Mouse (Mus musculus) frontal cortex, postnatal 25 days (tissue): ENCODE results near the gene Lrrc8c.
A peak's percentile ranks its signal among the peaks of the same experiment; 100 is the strongest.

Source experiments
- DNase-seq, 2 experiments: peaks; one replicate each; pipeline ENCODE4 v3.0.0; 2022; ENCODE audit warnings: low spot score in 2 of 2

The Lrrc8c gene

DNA sequence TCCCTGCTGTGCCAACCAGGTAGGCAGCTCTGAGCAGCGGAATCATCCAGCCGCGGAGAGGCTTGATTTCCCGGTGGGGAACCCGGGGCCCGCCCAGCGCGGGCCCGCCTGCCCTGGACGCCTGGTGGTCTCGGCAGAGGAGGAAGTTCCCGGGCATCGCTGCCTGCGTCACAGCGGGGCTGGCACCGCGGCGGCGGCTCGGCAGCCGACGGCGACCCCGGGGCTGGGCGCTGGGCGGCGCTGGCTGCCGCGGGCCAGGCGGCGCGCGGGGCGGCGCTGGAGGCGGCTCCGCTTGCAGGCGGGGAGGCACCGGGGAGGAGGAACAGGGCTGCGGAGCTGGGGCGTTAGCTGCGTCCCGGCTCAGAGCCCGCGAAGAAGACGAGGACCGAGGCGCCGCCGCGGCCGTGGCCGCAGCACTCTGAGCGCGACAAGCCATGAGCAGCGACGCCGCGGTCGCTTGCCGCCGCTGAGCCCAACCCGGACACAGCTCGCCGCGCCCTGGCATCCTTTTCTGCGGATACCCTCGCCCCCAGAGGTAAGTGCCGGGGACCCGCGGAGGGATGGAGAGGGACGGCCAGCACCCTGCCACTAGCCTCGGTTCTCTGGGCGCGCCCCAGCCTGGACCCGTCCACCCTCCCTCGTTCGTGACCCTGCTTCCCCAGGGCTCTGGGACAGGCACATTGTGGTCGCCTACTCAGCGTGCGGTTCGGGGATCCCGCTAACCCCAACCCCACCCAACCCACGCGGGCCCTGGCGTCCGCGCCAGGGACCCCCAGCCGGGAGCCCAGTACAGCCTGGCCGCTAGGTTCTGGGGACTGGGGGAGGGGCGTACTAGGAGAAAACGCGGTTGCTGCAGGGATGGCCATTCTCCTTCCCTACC is at the start of gene Lrrc8c:
TSS of gene Lrrc8c (plus strand) at position 293 of the 880 bp plus-strand sequence.
- DNase-seq: peak; percentile 67 to 73

DNA sequence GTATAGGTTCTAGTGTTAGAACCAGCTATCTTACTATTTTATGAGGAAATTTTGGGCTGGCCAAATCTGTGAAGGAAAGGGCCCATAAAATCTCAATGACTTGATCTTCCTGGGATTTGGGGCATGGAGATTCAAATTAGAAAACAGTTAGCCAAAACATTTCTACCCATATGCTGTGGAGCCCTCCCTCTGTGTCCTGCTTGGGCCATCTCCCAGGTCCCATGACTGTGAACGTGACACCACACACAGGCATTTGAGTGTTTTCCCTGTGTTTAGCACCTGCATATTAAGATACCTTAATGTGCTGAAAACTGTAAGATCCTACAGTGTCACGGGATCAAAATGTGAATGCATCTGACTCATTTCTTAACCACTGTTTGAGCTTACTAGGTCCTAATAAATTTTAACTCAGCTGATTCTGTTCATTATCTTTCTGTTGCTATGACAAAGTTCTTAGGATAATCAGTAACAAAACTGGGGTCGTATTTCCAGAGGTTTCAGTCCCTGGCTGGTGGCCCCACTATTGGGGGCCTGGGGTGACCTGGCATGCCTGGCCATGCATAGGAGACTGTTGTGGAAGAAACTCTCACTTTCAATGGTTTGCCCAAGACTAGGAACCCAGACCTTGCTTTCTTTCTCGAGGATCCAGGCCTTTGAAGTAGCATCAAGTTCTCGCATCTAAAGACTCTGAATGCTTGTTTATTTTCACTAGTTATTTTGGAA is 46.0 kb upstream of the Lrrc8c start:
- no peak for DNase-seq

DNA sequence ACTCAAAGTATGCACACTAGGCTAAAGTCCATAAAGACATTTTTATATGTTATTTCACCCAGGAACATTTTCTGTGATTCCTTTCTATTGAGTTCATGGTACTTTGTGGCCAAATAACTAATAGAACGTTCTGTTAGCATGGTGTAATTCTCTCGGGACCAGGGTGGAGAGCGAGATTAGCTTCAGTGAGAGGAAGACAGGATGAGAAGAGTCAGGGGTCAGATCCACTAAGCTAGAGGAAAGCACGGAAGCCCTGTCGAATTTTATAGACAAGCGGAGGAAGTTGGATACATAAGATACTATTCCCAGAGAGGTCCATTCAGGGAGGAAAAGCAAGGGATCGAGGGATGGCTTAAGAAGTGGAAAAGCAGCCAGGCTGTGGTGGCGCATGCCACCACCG is 41.7 kb upstream of the Lrrc8c start:
- no peak for DNase-seq

DNA sequence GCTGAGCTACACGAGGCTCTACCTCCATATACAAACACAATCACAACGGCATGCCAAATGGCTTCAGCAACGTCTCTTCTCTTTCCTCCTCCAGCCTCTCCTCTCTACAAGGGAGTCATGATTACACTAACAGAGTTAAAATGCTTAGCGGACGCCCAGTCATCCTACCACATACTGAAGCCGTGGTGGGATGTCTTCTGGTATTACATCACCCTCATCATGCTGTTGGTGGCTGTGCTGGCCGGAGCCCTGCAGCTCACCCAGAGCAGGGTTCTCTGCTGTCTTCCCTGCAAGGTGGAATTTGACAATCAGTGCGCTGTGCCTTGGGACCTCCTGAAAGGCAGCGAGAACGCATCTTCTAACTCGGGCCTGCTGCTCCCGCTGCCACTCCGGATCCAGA is 39.5 kb upstream of the Lrrc8c start:
- no peak for DNase-seq

DNA sequence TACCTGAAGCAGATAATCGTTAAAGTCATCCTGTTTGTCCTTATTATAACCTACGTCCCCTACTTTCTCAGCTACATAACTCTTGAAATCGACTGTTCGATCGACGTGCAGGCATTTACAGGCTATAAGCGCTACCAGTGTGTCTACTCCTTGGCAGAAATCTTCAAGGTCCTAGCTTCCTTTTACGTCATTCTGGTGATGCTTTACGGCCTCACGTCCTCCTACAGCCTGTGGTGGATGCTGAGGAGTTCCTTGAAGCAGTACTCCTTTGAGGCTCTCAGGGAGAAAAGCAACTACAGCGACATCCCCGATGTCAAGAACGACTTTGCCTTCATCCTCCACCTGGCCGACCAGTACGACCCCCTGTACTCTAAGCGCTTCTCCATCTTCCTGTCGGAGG is 38.6 kb upstream of the Lrrc8c start:
- DNase-seq: no peak

DNA sequence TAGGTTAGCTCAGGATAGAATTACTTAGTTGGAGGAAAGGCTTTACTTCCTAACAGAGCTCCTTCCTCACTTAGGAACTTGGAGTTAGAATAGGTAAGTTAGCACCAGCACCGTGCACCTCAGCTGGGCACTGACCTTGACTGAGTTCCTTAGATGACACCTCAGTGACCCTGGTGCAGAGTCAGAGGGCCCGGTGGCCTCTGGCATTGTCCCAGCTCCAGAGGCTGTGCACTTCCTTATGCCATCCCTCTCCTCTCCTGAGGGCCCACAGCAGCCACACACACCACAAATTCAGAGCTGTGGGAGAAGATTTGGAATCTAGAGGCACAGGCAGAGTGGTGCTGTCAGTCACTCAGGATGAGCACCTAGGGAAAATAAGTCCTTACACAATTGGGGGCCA is 35.6 kb upstream of the Lrrc8c start:
- no peak for DNase-seq

DNA sequence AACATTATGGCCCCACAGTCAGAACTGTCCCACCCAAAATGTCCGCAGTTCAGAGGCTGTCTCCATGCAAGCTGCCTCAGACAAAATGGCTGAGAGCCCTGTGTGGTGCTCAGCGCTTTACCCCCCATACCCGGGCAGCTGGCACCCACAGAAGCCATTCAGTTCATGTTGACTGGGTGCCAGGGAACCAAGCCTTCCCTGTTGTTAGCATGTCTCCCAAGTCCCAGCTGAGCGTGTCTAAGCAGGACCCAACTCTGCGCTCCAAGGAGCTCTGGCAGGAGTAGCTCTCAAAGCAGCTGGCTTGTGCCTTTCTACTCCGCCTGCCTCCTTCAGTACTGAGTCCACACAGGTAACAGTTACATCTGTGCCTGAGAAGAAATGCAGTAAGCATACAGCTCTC is 34.9 kb upstream of the Lrrc8c start:
- no peak for DNase-seq

DNA sequence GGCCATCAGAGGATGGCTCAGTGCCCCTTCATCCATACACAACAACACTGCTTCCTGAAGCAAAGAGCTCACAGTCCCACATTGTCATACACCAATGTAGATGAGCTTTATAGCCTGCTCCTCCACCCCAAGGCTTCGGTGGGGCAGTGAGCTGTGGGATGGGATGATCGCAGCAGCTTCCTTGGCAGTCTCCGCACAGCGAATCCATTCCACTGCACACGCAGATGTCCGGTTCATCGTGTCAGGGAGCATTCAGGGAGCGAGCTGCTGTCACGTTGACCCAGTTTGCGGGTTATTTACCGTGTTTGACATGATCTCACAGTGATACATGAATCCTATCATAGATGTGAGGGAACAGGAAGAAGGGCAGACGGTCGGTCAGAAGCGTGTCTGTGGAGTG is 34.3 kb upstream of the Lrrc8c start:
- no peak for DNase-seq

DNA sequence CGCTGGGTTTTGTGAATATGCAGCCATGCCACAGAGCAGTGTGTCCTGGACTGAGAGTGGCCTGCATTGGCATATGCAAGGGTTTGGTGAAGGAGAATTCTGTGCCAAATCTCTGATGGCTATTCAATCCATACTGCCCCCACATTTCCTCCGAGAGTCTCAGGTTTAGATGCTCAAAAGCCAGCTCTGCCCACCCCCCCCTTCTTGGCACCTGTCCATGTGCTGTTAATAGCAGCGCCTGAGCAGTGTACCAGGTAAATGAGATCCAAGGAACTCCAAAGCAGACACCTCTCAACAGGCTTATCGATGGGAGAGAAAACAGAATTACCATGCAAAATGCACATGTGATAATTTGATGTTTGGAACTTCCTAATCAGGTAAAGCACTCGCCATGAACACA is 29.0 kb upstream of the Lrrc8c start:
- no peak for DNase-seq

DNA sequence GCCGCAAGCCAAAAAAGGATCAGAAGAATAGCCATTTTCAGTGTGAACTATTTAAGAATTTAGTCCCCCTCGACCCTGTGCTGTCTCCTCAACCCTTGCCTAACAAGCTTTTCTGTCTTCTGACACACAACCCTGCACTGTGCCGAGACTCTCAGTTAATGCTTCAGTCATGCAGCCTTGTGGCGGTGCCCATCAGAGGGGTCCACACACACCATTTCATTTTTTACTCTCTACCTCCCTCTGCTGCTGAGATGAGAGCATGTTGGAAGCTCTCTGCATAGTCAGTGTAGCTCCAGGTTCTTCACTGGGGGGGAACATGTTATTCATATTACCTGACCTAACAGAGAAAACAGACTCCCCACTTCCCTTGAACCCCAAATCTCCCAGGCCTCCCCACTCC is 27.8 kb upstream of the Lrrc8c start:
- no peak for DNase-seq

DNA sequence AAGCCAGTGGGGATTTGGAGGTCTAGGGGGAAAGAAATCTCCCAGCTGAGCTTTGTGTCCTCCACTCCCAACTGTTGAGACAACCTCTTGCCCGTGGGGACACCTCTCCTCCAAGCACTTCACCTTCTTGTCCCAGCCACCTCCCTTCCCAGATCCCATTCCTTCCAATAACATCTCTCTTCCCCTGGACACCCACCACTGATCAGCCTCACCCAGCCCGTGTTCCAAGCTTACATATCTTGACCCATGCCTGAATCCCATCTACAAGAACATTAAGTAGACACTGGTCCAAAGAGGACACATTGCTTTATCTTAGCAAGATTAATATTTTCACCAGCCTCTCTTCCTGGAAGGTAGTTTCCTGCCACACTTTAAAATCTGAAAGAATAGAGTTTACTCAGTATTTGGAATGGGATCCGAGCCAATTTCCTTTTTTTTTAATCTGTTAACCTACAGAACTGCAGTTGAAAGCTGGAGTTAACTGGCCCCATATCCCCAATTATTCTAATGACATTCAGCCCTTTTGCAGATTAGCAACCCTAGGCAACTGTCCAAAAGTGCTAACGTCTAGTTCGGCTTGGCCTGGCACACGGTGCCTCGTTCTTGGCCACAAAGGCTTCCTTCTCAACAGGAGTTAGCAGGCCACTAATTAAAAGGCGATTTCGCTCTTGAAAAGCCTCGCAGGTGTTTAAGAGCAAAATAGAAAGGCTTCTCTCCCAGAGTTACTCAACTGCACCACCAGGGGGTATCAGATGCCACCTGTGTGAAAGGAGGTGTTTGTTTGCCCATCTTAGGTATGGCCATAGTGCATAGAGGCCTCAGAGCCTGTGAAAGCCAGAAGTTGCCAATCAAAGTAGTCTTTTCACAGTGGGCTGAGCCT is 26.6 kb upstream of the Lrrc8c start:
- no peak for DNase-seq

DNA sequence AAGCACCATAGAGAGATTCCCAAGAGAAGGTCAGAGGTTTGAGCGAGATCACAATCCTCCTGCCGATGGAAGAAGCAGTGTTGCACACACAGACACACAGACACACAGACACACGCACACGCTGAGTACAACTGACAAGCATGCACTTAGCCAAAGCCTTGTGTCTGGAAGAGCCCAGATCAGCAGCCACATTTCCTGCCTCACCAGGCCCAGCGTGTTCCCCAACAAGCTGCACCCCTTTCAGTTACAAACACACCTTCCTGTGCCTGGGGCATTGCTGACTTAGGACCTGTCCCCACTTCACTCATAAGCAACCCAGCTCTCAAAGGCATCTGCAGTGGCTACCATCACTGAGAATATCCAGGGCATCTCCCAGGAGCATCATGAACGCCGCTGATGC is 25.8 kb upstream of the Lrrc8c start:
- DNase-seq: no peak

DNA sequence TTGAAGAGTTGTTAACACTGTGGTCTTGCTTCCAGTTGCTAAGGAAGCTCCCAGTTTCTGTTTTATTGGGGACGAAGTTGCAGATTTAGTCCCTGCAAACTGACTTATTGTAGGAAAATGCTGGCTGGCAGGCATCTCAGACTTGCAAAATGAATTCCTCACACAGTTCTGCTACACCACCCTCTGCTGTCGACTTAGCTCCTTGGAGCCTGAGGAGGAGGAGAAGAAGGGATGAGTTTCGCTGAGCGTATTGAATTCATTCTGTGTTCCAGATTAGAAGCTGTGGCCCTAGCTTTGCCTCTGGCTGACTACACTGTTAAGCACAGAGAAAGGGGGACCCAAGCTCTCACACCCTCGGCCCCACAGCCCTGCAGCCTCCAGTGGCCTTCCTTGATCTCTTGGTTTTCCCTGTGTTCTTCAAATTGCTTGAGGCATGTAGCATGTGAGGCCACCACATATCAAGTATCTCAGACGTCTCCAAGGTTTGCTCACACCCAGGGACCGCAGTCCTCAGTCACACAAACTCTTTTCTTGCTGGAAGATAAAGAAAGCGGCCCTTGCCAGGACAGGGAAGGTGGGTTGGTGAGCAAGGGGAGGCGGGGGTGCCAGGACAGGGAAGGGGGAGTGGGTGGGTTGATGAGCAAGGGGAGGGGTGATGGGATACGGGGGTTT is 24.8 kb upstream of the Lrrc8c start:
- no peak for DNase-seq

DNA sequence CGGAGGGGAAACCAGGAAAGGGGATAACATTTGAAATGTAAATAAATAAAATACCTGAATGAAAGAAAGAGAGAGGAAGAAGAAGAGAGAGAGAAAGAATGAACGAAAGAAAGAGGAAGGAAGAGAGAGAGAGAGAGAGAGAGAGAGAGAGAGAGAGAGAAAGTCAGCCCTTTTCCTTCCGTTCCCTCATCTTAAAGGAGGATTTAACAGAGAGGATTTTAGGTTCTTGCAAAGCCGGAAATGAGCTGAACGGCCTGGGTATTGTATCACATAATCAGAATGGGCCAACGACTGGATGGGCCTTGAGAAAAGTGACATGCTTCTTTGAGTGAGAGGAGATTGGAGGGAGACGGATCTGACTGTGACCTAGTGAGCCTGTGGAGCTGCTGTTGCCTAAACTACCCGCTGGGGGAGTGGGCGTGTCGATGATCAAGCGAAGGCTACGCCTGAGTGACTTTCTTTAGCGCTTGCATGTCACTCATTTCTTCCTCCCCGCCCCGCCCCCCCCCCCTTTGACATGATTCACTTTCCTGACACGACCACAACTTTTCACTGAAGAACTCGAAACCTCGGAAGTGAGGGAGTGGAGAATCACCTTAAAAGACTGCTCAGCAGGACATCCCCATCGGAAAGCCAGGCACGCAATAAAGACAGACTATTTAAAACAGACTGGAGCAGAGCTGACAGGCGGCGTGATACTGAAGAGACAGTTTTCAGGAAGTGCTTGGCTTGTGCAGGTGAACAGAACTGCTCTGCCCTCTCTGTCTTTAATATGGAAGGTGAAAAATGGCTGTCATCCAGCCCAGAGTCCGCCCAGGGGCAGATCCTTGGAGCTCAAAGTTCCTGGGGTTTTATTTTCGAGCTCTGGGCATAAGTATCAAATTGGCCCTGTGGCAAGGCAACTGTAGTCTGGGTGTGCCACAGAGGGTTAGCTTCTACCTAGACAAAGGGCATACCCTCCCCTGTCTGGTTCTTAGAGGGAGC is 24.0 kb upstream of the Lrrc8c start:
- DNase-seq: peak in 1 of 2 experiments; percentile 54

DNA sequence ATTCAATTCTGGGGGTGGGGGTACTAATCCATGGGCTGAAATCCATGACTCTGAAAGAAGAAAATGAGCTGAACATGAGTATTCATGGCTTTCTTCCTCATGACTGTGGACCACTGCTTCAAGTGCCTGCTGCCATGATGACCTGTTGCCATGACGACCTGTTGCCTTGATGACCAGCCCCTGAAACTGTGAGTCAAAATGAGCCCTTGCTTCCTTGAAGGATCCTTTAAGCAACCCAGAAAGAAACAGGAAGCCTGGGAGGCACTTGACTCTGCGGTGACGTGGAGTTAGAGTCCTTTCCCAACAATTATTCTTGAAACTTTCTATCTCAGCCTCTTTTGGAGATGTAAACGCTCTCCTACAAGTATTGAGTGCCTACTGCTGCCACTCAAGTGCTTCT is 23.1 kb upstream of the Lrrc8c start:
- DNase-seq: no peak

DNA sequence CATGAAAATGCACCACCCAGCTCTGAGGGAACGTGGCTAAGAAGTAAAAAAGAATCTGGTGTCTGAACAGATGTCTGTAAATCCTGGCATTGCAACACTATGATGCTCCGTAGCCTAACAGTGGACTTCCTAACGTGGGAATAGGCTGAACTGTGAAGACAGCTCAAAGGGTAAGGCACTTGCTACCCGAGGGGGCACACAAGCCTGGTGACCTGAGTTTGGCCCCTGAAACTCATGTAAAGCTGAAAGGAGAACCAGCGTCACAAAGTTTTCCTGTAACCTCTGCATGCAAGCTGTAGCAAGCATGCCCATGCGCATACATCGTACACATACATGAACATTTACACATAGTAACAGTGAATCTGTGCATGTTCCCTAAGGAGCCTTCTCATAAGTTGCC is 22.6 kb upstream of the Lrrc8c start:
- no peak for DNase-seq

DNA sequence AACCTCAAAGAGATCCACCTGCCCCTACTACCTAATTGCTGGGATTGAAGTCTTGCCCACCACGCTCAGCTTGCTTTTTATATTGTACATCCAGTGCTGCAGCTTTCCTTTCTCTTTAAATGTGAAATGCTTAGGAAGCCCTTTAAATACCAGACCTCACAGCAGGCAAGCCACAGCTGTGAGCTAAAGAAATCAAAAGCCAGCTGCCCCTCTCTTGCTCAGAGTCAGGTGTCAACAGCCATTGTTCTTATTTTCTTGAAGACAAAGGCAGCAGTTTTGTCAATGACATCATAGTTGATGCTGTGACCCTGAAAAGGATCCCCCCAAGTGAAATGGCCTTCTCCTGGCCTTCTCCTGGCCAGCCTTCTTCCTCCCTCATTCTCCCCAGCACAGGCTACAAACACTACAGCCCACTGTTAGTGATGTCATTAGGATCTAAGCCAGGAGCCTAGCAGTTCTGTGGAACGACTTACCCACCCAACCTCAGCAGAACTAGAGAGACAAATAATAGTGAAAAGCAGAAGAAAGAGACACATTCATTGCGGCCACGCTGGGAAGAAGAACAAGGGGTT is 20.7 kb upstream of the Lrrc8c start:
- no peak for DNase-seq

DNA sequence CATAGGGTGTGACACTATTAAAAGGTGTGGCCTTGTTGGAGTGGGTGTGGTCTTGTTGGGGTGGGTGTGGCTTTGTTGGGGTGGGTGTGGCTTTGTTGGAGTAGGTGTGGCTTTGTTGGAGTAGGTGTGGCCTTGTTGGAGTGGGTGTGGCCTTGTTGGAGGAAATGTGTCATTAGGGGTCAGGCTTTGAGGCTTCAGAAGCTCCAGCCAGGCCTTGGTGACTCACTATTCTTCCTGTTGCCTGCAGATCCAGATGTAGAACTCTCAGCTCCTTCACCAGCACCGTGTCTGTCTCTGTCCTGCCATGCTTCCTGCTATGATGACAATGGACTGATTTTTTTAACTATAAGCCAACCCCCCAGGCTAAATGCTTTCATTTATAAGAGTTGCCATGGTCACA is 19.8 kb upstream of the Lrrc8c start:
- no peak for DNase-seq

DNA sequence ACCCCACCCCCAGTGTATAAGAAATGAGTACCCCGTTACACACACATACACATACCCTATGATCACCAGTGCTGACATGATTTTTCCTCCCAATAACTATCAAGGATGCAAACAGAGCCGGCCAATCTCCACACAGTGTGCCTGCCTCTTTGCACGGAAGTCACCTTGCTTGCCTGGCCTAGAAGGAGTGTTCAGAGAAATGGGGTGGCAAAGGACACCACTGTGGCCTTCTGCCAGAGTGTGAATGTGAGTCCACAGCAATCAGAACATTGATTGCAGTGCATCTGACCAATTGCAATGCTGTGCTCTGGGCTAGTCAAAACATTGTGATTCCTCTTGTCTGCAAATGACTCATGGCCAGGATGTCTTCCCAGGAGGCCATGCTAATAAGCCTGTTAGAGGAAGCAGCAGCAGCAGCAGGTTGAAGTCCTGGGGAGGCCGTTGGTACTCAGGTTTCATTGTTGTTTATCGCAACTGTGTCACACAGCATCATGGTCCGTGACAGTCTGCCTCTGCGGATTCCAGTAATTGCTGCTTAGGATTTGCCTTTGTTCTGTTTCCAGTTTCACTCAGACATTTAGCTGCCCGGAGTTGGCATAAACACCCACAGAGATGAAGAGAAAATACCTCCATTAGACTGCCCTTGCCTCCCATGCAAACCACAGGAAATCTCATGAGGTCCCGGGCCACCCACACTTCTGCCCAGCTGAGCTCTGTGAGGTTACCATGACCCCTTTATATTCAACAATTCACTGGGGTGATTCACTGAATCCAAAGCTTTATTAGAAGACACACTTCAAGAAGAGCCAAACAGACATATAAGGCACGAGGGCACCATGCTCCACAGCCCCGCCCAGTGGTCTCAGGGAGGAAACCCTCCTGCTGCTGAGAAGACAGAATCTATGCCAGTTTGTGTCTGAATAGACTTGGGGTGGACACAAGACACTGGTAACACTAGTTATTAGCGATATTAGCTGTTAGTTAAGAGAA is 18.8 kb upstream of the Lrrc8c start:
- no peak for DNase-seq
